Mouse (Mus musculus): Measurements from ENCODE around the gene Ppt1.

The Ppt1 gene

DNA sequence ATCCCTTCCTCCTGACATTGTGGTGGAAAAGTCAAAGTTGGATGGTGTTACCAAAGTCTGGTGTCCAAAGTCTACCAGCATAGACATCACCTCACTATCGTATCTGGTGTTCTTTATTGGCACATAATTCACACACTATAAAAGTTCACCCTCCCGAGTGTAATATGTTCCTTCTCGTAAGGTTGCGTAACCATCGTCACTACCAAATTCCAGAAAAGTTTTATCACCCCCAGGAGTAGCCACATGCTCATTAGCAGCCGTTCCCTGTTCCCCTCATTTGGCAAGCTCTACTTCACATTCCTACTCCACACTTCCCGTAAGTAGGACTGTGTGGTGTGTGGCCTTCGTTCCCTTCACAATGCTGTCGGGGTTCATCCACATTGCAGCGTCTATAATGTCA, 69.3 kb downstream of the Ppt1 start:
- no peak for DNase-seq (ENCODE audit: low spot score in 2 of 2)

Data from right cerebral cortex, postnatal 36 days (tissue).